Mouse (Mus musculus) stomach, embryonic 15.5 days (tissue): ENCODE data around the gene Slc6a20b. TPM values are rescaled to one million over a fixed set of nuclear protein-coding genes. Genes with fewer than 3 reads are reported as not detected.

Experiments used
- ATAC-seq: fragments of 200-750 bp; cut with Nextera tagmentation; 2 replicates; pipeline ENCODE4 v1.8.0; 2017; ENCODE audit warnings: low read depth, moderate number of reproducible peaks, moderate TSS enrichment; ENCODE audit not compliant: insufficient read depth, low FRiP score
- H3K27ac ChIP-seq: fragments of 300-500 bp; sonication (generic); 2 replicates; pipeline ENCODE4 v1.5.1; 2015; ENCODE audit warnings: mild to moderate bottlenecking, inconsistent platforms
- H3K27me3 ChIP-seq: fragments of 300-500 bp; sonication (generic); replicated peaks from 2 replicates; pipeline ENCODE4 v1.6.1; 2015; ENCODE audit warnings: inconsistent platforms
- H3K36me3 ChIP-seq: fragments of 300-500 bp; sonication (generic); 2 replicates; pipeline ENCODE4 v1.6.1; 2015; ENCODE audit warnings: inconsistent platforms
- H3K4me1 ChIP-seq: fragments of 300-500 bp; sonication (generic); 2 replicates; pipeline ENCODE4 v1.6.1; 2015; ENCODE audit warnings: inconsistent platforms
- H3K4me2 ChIP-seq: fragments of 300-500 bp; sonication (generic); 2 replicates; pipeline ENCODE4 v1.6.1; 2015; ENCODE audit warnings: mild to moderate bottlenecking, inconsistent platforms
- H3K4me3 ChIP-seq: fragments of 300-500 bp; sonication (generic); replicated peaks from 2 replicates; pipeline ENCODE4 v1.5.1; 2015; ENCODE audit warnings: inconsistent platforms
- H3K9ac ChIP-seq: fragments of 300-500 bp; sonication (generic); 2 replicates; pipeline ENCODE4 v1.6.1; 2015; ENCODE audit warnings: inconsistent platforms
- H3K9me3 ChIP-seq: fragments of 300-500 bp; sonication (generic); 2 replicates; pipeline ENCODE4 v1.6.1; 2016; ENCODE audit warnings: inconsistent platforms
- WGBS: fragments of 180-500 bp; shearing (Covaris S2); methylation state at CpG from one replicate; pipeline ENCODE4 v1.1.7; 2015; 5-methylcytosine and 5-hydroxymethylcytosine counted together
- polyA plus RNA-seq: library from polyadenylated mRNA; unstranded; fragments of >200 nt; fragmentation: Nextera tagmentation; extraction: Ambion mirVana; gene quantifications from 2 replicates; pipeline ENCODE4 v1.2.1, GENCODE M21; 2015

Gene Slc6a20b
- polyA plus RNA-seq, 1 experiment from 2014 or later, result 0.28 TPM

GRCm38 (mm10) chr9:123636771-123637170, 4.4 kb upstream of the Slc6a20b start:
- 67% methylated on average over 5 of the region's 5 CpGs for WGBS

GRCm38 (mm10) chr9:123632993-123633392, 628 bp upstream of the Slc6a20b start:
- 83% methylated on average over 3 of the region's 3 CpGs for whole genome bisulfite sequencing
- H3K27me3 ChIP-seq, result no peaks in the 10 kb centered on the region

More at GRCm38 (mm10) chr9:123636771-123637170, 4.4 kb upstream of the Slc6a20b start:
- H3K9ac ChIP-seq, result no peak overlapping the region
- H3K27ac ChIP-seq, result no peak overlapping the region
- ATAC-seq, result no peak
- no peaks in the 10 kb centered on the region for H3K4me1 ChIP-seq
- no peaks in the 10 kb centered on the region for H3K27me3 ChIP-seq
- H3K9me3 ChIP-seq, result no peaks in the 10 kb centered on the region
- no peak overlapping the region for H3K4me2 ChIP-seq
- no peaks in the 10 kb centered on the region for H3K36me3 ChIP-seq
- no peak overlapping the region for H3K4me3 ChIP-seq

GRCm38 (mm10) chr9:123631666-123632065, 699 bp downstream of the Slc6a20b start:
- 83% methylated on average over 3 of the region's 3 CpGs for WGBS
- Histone ChIP-seq H3K4me1 (no peaks in the 10 kb centered on the region), H3K9ac (no peak overlapping the region), H3K9me3 (no peaks in the 10 kb centered on the region), H3K27me3 (no peaks in the 10 kb centered on the region), H3K27ac (no peak overlapping the region), H3K4me3 (no peak overlapping the region), H3K36me3 (no peaks in the 10 kb centered on the region), H3K4me2 (no peak overlapping the region)
- no peak for ATAC-seq

More at GRCm38 (mm10) chr9:123632993-123633392, 628 bp upstream of the Slc6a20b start:
- Histone ChIP-seq H3K4me1 (no peaks in the 10 kb centered on the region), H3K4me2 (no peak overlapping the region), H3K27ac (no peak overlapping the region), H3K4me3 (no peak overlapping the region), H3K36me3 (no peaks in the 10 kb centered on the region), H3K9me3 (no peaks in the 10 kb centered on the region), H3K9ac (no peak overlapping the region)
- no peak for ATAC-seq

DNA sequence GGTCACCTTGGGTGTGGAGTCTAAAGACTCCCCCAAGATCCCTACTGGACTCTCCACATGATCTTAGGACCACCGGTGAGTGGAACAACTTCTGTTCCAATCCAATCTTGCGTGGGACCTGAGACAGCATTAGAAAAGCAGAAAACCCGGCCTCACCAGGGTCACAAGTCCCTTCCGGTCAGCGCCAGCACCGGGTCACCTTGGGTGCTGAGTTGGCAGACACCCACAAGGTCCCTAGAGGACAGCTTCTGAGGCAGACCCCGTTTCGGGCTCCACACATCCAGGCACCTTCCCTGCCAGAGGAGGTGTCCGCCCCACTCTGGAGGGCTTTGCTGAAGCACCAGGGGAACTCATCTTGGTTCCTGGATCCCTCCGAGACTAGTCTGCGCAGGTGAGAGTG, 6.5 kb downstream of the Slc6a20b start:
- no peak for ATAC-seq
- Histone ChIP-seq H3K36me3 (no peaks in the 10 kb centered on the region), H3K4me2 (no peak overlapping the region), H3K27me3 (no peaks in the 10 kb centered on the region), H3K4me1 (no peaks in the 10 kb centered on the region), H3K4me3 (no peak overlapping the region), H3K27ac (no peak overlapping the region), H3K9me3 (no peaks in the 10 kb centered on the region), H3K9ac (no peak overlapping the region)
- 89% methylated on average over 11 of the region's 11 CpGs for WGBS

DNA sequence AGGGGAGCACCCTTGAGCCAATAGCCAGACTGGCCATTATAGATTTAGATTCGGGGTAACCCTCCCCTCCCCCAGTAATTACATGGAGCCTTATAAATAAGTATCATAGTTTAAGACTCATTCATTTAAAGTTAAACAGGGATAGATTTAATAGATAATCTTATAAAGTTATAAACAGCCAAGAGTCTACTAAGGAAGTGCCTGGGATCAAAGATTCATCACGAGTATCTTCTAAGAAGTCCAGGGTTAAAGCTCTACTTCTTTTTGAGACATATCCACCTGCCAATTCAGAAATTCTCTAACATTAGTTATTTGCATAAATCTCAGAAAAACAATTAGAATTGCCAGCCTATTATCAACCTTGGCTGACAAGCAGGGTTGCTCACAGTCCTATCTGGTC, 7.6 kb downstream of the Slc6a20b start:
- no peaks in the 10 kb centered on the region for H3K9me3 ChIP-seq
- no peak overlapping the region for H3K27ac ChIP-seq
- 81% methylated on average over 2 of the region's 2 CpGs for WGBS
- no peak overlapping the region for H3K4me2 ChIP-seq
- H3K9ac ChIP-seq, result no peak overlapping the region
- no peak overlapping the region for H3K4me3 ChIP-seq
- H3K36me3 ChIP-seq, result no peaks in the 10 kb centered on the region
- H3K4me1 ChIP-seq, result no peaks in the 10 kb centered on the region
- no peak for ATAC-seq
- H3K27me3 ChIP-seq, result no peaks in the 10 kb centered on the region

GRCm38 (mm10) chr9:123620311-123621098, 11.9 kb downstream of the Slc6a20b start:
- Histone ChIP-seq H3K4me1 (no peaks in the 10 kb centered on the region), H3K36me3 (no peaks in the 10 kb centered on the region), H3K4me2 (no peak overlapping the region), H3K9me3 (no peaks in the 10 kb centered on the region), H3K27me3 (no peaks in the 10 kb centered on the region), H3K9ac (no peak overlapping the region), H3K4me3 (no peak overlapping the region), H3K27ac (no peak overlapping the region)
- 79% methylated on average over 5 of the region's 5 CpGs for WGBS
- no peak for ATAC-seq

DNA sequence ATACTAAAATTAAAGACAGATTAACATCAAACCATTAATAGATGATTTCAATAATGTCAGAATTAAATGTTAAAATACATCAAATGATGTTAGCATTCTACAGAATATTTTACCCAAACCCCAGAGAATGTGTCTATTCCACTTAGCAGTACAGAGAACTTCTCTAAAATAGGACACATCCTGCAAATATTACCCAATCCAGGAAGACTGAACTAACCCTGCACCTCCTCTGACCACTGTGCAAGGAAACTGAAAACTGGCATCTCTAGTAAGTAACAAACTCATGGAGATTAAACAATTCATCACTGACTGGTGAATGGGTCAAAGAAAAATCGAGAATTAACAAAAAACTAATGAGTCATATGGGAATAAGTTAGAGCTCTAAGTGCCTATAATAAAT, 30.8 kb downstream of the Slc6a20b start:
- WGBS, result 75% methylated on average over 1 of the region's 1 CpGs
- H3K27ac ChIP-seq, result no peak overlapping the region
- H3K4me3 ChIP-seq, result no peak overlapping the region
- H3K27me3 ChIP-seq, result no peaks in the 10 kb centered on the region
- no peak overlapping the region for H3K9ac ChIP-seq
- H3K4me1 ChIP-seq, result no peaks in the 10 kb centered on the region
- ATAC-seq, result no peak
- no peak overlapping the region for H3K4me2 ChIP-seq
- H3K36me3 ChIP-seq, result no peaks in the 10 kb centered on the region
- H3K9me3 ChIP-seq, result no peaks in the 10 kb centered on the region

GRCm38 (mm10) chr9:123597376-123597775, 35.0 kb downstream of the Slc6a20b start:
- 0 out of 2 replicates have a peak, but pooled peaks have one; percentile 14 for ATAC-seq
- Histone ChIP-seq H3K4me3 (no peak overlapping the region), H3K27ac (no peak overlapping the region), H3K9me3 (no peaks in the 10 kb centered on the region), H3K36me3 (no peaks in the 10 kb centered on the region), H3K4me1 (no peaks in the 10 kb centered on the region), H3K4me2 (no peak overlapping the region), H3K27me3 (no peaks in the 10 kb centered on the region), H3K9ac (no peak overlapping the region)
- 97% methylated on average over 2 of the region's 2 CpGs for WGBS

DNA sequence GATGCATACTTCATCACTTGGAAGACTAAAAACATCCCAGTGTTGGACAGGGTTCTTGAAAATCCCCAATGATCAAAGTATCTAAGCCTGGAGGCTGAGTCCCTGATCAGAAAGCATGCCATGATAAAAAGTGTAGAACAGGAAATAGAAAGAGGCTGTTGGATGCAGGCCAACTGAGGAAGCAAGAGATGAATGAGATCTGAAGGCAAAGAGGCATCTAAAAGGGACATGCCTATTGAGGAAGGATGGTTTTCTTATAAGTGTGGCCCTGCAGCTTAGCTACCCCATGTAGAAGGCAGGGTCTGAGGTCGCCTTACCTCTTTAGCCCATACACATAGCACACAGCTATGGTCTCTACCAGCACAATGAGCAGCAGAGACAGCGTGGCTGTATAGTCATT, 35.5 kb downstream of the Slc6a20b start:
- ATAC-seq, result no peak
- no peaks in the 10 kb centered on the region for H3K27me3 ChIP-seq
- WGBS, result 96% methylated on average over 2 of the region's 2 CpGs

DNA sequence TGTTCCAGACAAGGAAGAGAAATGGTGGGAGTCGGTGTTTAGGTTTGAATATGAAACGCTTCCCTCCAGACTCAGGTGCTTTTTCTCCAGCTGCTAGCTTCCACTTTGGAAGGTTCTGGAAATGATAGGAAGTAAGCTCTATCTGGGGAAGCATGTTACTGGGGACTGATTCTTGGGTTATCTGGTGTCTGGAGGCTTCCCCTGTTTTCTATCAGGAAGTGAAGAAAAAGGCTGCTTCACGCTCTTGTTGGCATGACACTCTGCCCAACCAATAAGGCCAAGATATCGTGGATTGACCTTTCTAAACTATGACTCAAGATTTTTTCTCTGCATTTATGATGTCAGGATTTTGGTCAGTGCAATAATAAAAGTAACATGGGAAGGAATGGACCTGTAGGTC, 37.2 kb downstream of the Slc6a20b start:
- H3K9me3 ChIP-seq, result no peaks in the 10 kb centered on the region
- WGBS, result 93% methylated on average over 4 of the region's 4 CpGs
- no peak overlapping the region for H3K4me3 ChIP-seq
- no peaks in the 10 kb centered on the region for H3K27me3 ChIP-seq
- no peak overlapping the region for H3K27ac ChIP-seq
- no peak for ATAC-seq
- H3K9ac ChIP-seq, result no peak overlapping the region
- no peaks in the 10 kb centered on the region for H3K36me3 ChIP-seq
- H3K4me1 ChIP-seq, result no peaks in the 10 kb centered on the region
- no peak overlapping the region for H3K4me2 ChIP-seq

More for the DNA sequence above, 35.5 kb downstream of the Slc6a20b start:
- H3K4me2 ChIP-seq, result no peak overlapping the region
- no peaks in the 10 kb centered on the region for H3K36me3 ChIP-seq
- H3K9me3 ChIP-seq, result no peaks in the 10 kb centered on the region
- H3K9ac ChIP-seq, result no peak overlapping the region
- H3K27ac ChIP-seq, result no peak overlapping the region
- H3K4me1 ChIP-seq, result no peaks in the 10 kb centered on the region
- no peak overlapping the region for H3K4me3 ChIP-seq

DNA sequence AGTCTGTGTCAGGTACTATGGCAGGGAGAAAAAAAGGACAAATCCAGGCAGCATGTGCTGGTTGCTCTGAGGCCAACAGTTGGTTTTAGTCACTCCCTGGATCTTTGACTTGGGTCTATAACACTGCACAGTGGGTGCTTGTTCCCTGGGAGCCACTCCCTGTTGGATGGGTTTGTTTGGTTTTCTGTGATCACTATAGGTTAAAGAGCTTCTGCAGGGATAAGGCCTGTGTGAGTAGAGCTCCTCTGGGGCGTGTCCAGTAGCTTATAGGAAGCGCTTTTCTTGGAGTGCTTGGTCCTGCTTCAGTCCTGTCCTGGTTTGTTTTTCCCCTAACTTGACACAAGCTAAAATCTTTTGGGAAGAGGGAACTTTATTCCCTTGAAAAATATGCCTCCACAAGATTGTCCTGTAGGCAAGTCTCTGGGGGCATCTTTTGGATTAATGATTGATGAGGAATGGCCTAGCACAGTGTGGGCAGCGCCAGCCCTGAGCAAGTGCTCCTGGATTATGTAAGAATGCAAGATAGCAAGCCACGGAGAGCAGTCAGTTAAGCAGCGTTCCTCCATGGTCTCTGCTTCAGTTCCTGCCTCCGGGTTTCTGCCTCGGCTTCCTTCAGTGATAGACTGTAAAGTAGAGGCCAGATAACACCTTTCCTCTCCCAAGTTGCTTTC, 43.0 kb downstream of the Slc6a20b start:
- peaks cover 5% of the 10 kb centered on the region for H3K36me3 ChIP-seq
- no peaks in the 10 kb centered on the region for H3K4me1 ChIP-seq
- H3K4me2 ChIP-seq, result no peak overlapping the region
- no peaks in the 10 kb centered on the region for H3K9me3 ChIP-seq
- peak; percentile 75 for ATAC-seq
- 77% methylated on average over 7 of the region's 7 CpGs for WGBS
- H3K9ac ChIP-seq, result no peak overlapping the region
- H3K4me3 ChIP-seq, result no peak overlapping the region
- no peaks in the 10 kb centered on the region for H3K27me3 ChIP-seq
- no peak overlapping the region for H3K27ac ChIP-seq

- Histone ChIP-seq H3K27me3 (no peaks in the 10 kb centered on the region), H3K9ac (no peak overlapping the region), H3K4me1 (no peaks in the 10 kb centered on the region), H3K27ac (no peak overlapping the region), H3K9me3 (no peaks in the 10 kb centered on the region), H3K4me2 (no peak overlapping the region), H3K4me3 (no peak overlapping the region), H3K36me3 (peaks cover 7% of the 10 kb centered on the region; the same call in 1 of the 2 replicates)
- no peak for ATAC-seq
- 74% methylated on average over 10 of the region's 10 CpGs for WGBS
Observed at GRCm38 (mm10) chr9:123577360-123578192, 54.8 kb downstream of the Slc6a20b start.
